Mouse (Mus musculus) kidney, adult 8-10 months (tissue): ENCODE data around the gene Tecta.

Source experiments
- DNase-seq, 2 experiments: peaks; one replicate each; pipeline ENCODE4 v3.0.0; 2022

Gene Tecta

GRCm38 (mm10) chr9:42385656-42386055, 14.1 kb downstream of the Tecta start:
- DNase-seq: no peak

- DNase-seq: no peak
These were observed 16.9 kb downstream of the Tecta start for GRCm38 (mm10) chr9:42382628-42383347.

- DNase-seq: no peak
These were observed 17.7 kb downstream of the Tecta start for GRCm38 (mm10) chr9:42382063-42382462.

GRCm38 (mm10) chr9:42378071-42378470, 21.7 kb downstream of the Tecta start:
- no peak for DNase-seq

GRCm38 (mm10) chr9:42377656-42378055, 22.1 kb downstream of the Tecta start:
- DNase-seq: no peak

- DNase-seq: no peak
These were observed 27.9 kb downstream of the Tecta start for GRCm38 (mm10) chr9:42371670-42372368.

- no peak for DNase-seq
These were observed 42.1 kb downstream of the Tecta start for GRCm38 (mm10) chr9:42357585-42357984.

- no peak for DNase-seq
These were observed 44.9 kb downstream of the Tecta start for GRCm38 (mm10) chr9:42354871-42355270.

GRCm38 (mm10) chr9:42349791-42350190, 49.9 kb downstream of the Tecta start:
- no peak for DNase-seq

- no peak for DNase-seq
These were observed 53.4 kb downstream of the Tecta start for GRCm38 (mm10) chr9:42346297-42346696.

GRCm38 (mm10) chr9:42339151-42339550, 60.6 kb downstream of the Tecta start:
- no peak for DNase-seq

- no peak for DNase-seq
These were observed 62.7 kb downstream of the Tecta start for GRCm38 (mm10) chr9:42337026-42337425.

- no peak for DNase-seq
These were observed 63.2 kb downstream of the Tecta start for GRCm38 (mm10) chr9:42336575-42336974.

- DNase-seq: no peak
These were observed 64.8 kb downstream of the Tecta start for GRCm38 (mm10) chr9:42334885-42335284.

- DNase-seq: no peak
These were observed 67.0 kb downstream of the Tecta start for GRCm38 (mm10) chr9:42332692-42333091.

- DNase-seq: no peak
These were observed 68.4 kb downstream of the Tecta start for GRCm38 (mm10) chr9:42331341-42331740.

GRCm38 (mm10) chr9:42329753-42330152, 70.0 kb downstream of the Tecta start:
- peak; percentile 9 for DNase-seq

GRCm38 (mm10) chr9:42326688-42327440, 72.9 kb downstream of the Tecta start:
- peak; percentile 7 to 13 for DNase-seq

- DNase-seq: no peak
These were observed 74.9 kb downstream of the Tecta start for GRCm38 (mm10) chr9:42324640-42325394.

- DNase-seq: no peak
These were observed 76.5 kb downstream of the Tecta start for GRCm38 (mm10) chr9:42323238-42323637.

GRCm38 (mm10) chr9:42321442-42321841, 78.3 kb downstream of the Tecta start:
- DNase-seq: no peak

GRCm38 (mm10) chr9:42320616-42321015, 79.1 kb downstream of the Tecta start:
- no peak for DNase-seq

GRCm38 (mm10) chr9:42318455-42318987, 81.2 kb downstream of the Tecta start:
- DNase-seq: no peak
